Mouse (Mus musculus): ENCODE results near the gene AW011738.

DNA sequence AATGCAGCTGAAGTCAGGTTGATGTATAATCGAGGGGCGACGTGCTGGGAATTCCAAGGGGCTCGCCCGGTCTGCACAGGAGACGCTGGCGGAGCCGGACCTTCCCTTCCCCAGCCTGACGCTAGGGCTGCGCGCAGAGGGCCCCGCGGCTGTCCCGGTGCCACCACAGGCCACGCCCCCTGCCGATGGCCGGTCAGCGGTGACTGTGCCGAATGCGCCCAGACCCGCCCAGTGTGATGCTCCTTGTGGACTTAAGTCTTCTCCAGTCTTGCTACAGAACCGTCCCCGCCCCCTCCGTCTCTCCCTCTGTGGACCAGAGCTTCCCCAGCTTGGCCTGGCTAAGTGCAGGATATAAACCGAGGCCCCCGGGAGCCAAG is 5.3 kb upstream of the AW011738 start:
- TF ChIP-seq CTCF (IDR thresholded peaks at IDR 0.05; ENCODE audit: borderline replicate concordance, insufficient read depth, low read depth, low read length), result no peak
- no peak for TF ChIP-seq POLR2A (IDR thresholded peaks at IDR 0.05; ENCODE audit: borderline replicate concordance, insufficient read depth, low read length)

All from cerebellum, adult 2 months (tissue).